8 mouse cellular contexts compared by ENCODE assay signal in genomic region chr12:76694801-76695505, GRCm38 (mm10). TPM values are rescaled to one million over a fixed set of nuclear protein-coding genes. Genes with fewer than 3 reads are reported as not detected.
A peak's percentile ranks its signal among the peaks of the same experiment; 100 is the strongest.
DNase-seq lines count a peak whose midpoint lies in the region; ATAC-seq and TF ChIP-seq lines count a peak whose summit lies in the region.

No protein-coding gene starts in this region.

- WGBS in forebrain, embryonic 15.5 days = 5% methylated on average over 17 of the region's 17 CpGs
- 6% methylated on average over 17 of the region's 17 CpGs for WGBS in kidney, adult 2 months
- 20% methylated on average over 17 of the region's 17 CpGs for WGBS in liver, embryonic 15.5 days (ENCODE audit: insufficient replicate concordance)
- 3% methylated on average over 17 of the region's 17 CpGs for WGBS in neural tube, embryonic 13.5 days

- peak; percentile 50 to 72 for DNase-seq in left cerebral cortex, adult 18-20 months (ENCODE audit: low spot score in 2 of 2)
- DNase-seq in left cerebral cortex, adult 11 months (ENCODE audit: low spot score) = no peak
- peak; percentile 62 for DNase-seq in cerebellum, adult 11 months
- peak; percentile 44 for DNase-seq in kidney, adult 2 months
- DNase-seq in ovary, postnatal 14 days (ENCODE audit: low spot score) = no peak

- H3K27ac ChIP-seq in forebrain, embryonic 15.5 days (replicated peaks) = no peak overlapping the region
- no peak overlapping the region for H3K27ac ChIP-seq in kidney, adult 2 months (ENCODE audit: insufficient read depth, low read depth, low read length)
- peak overlapping the region; percentile 41 for H3K27ac ChIP-seq in liver, embryonic 15.5 days (replicated peaks)
- H3K27ac ChIP-seq in neural tube, embryonic 13.5 days (replicated peaks) = no peak overlapping the region; the same call in 1 of the 2 replicates

- 0 out of 2 replicates have a peak overlapping the region, but pooled peaks have one; percentile 24 for H3K9ac ChIP-seq in forebrain, embryonic 15.5 days (replicated peaks)
- peak overlapping the region; percentile 26; the same call in 1 of the 2 replicates for H3K9ac ChIP-seq in liver, embryonic 15.5 days
- H3K9ac ChIP-seq in neural tube, embryonic 13.5 days = peak overlapping the region; percentile 43

- H3K27me3 ChIP-seq in forebrain, embryonic 15.5 days = no peaks in the 10 kb centered on the region
- H3K27me3 ChIP-seq in kidney, adult 2 months (replicated peaks; ENCODE audit: control insufficient read depth, insufficient read depth, low read length) = no peaks in the 10 kb centered on the region
- H3K27me3 ChIP-seq in liver, embryonic 15.5 days = no peaks in the 10 kb centered on the region
- H3K27me3 ChIP-seq in neural tube, embryonic 13.5 days = no peaks in the 10 kb centered on the region; the same call in 1 of the 2 replicates

- no peaks in the 10 kb centered on the region for H3K36me3 ChIP-seq in forebrain, embryonic 15.5 days
- no peaks in the 10 kb centered on the region for H3K36me3 ChIP-seq in kidney, adult 2 months (ENCODE audit: control insufficient read depth, insufficient read depth, low read length)
- peaks cover 77% of the 10 kb centered on the region for H3K36me3 ChIP-seq in liver, embryonic 15.5 days (replicated peaks)
- H3K36me3 ChIP-seq in neural tube, embryonic 13.5 days = no peaks in the 10 kb centered on the region

- no peaks in the 10 kb centered on the region for H3K9me3 ChIP-seq in forebrain, embryonic 15.5 days
- no peaks in the 10 kb centered on the region for H3K9me3 ChIP-seq in liver, embryonic 15.5 days (replicated peaks)
- H3K9me3 ChIP-seq in neural tube, embryonic 13.5 days = no peaks in the 10 kb centered on the region

- H3K4me2 ChIP-seq in forebrain, embryonic 15.5 days (replicated peaks) = peak overlapping the region; percentile 47
- H3K4me2 ChIP-seq in liver, embryonic 15.5 days = peak overlapping the region; percentile 38
- peak overlapping the region; percentile 56 for H3K4me2 ChIP-seq in neural tube, embryonic 13.5 days

- ATAC-seq in forebrain, embryonic 15.5 days (replicated peaks) = peak; percentile 48; the same call in 1 of the 2 replicates
- ATAC-seq in liver, embryonic 15.5 days (ENCODE audit: insufficient read depth) = no peak
- peak; percentile 82 for ATAC-seq in neural tube, embryonic 13.5 days (ENCODE audit: low read depth)

- H3K4me1 ChIP-seq in forebrain, embryonic 15.5 days = peaks cover 8% of the 10 kb centered on the region
- no peaks in the 10 kb centered on the region for H3K4me1 ChIP-seq in kidney, adult 2 months (ENCODE audit: control insufficient read depth, insufficient read depth, low read length)
- H3K4me1 ChIP-seq in liver, embryonic 15.5 days (replicated peaks) = peaks cover 85% of the 10 kb centered on the region
- H3K4me1 ChIP-seq in neural tube, embryonic 13.5 days (replicated peaks) = peaks cover 14% of the 10 kb centered on the region

- TF ChIP-seq POLR2A in kidney, adult 2 months (IDR thresholded peaks at IDR 0.05; ENCODE audit: low read depth, low read length) = no peak

- TF ChIP-seq CTCF in kidney, adult 2 months (conservative IDR thresholded peaks at IDR 0.05; ENCODE audit: insufficient read depth, insufficient read length, low read depth, low read length) = no peak

- peak overlapping the region; percentile 25 for H3K4me3 ChIP-seq in forebrain, embryonic 15.5 days
- peak overlapping the region; percentile 10 for H3K4me3 ChIP-seq in kidney, adult 2 months (ENCODE audit: insufficient read depth, low read depth, low read length)
- peak overlapping the region; percentile 4; the same call in 1 of the 2 replicates for H3K4me3 ChIP-seq in liver, embryonic 15.5 days (replicated peaks)
- peak overlapping the region; percentile 24 for H3K4me3 ChIP-seq in neural tube, embryonic 13.5 days

RNA-seq across cellular contexts. Expression of gene Sptb, which starts 15.4 kb away (rescaled TPM):
- 100 to 1,000 TPM in 1 of 2 experiments, 10 to 100 TPM in 1; 93.9 to 100 TPM for total RNA-seq in left cerebral cortex, adult 18-20 months (2021)
- polyA plus RNA-seq in forebrain, embryonic 15.5 days (2015; fragmentation: Nextera tagmentation; extraction: Ambion mirVana) = 1.1 and 1.2 TPM in 2 replicates
- polyA plus RNA-seq in kidney, adult 2 months (2012; rRNA removed) = 1.6 and 1.9 TPM in 2 replicates
- polyA plus RNA-seq in liver, embryonic 15.5 days (2015; fragmentation: Nextera tagmentation; extraction: Ambion mirVana) = 58.9 and 69.2 TPM in 2 replicates
- 2.7 TPM in 2 replicates for polyA plus RNA-seq in neural tube, embryonic 13.5 days (2015; fragmentation: Nextera tagmentation; extraction: Ambion mirVana)

Comparison
In these comparisons a context has a peak if more than half of its experiments do, and no peak if none do; other contexts are left out.
1. DNase-seq: peak in left cerebral cortex, adult 18-20 months (2 of 2), cerebellum, adult 11 months (single experiment) and kidney, adult 2 months (single experiment); none in left cerebral cortex, adult 11 months (single experiment) and ovary, postnatal 14 days (single experiment).
2. RNA of gene Sptb, which starts 15.4 kb away (polyA plus RNA-seq): 58.9 to 69.2 TPM in liver, embryonic 15.5 days; 2.7 TPM in neural tube, embryonic 13.5 days, 1.6 to 1.9 TPM in kidney, adult 2 months and 1.1 to 1.2 TPM in forebrain, embryonic 15.5 days; every median in the first group is over 10 times any median in the second.
3. Peak in every context shown above with its lines, with median percentiles within 50 percentile points of each other: H3K4me2 ChIP-seq, H3K4me3 ChIP-seq and H3K9ac ChIP-seq.